Mouse (Mus musculus) right cerebral cortex, postnatal 36 days (tissue): ENCODE measurements at regions not wholly inside any gene's neighbourhood (a gene's known extent, or its start where the extent isn't known, plus 50 kb on each side); places are given as distances from the start of the nearest gene placed in this dataset.
A peak's percentile ranks its signal among the peaks of the same experiment; 100 is the strongest.
"Not testable (repeated sequence)": the region's sequence is repeated elsewhere in the genome, so short reads cannot be mapped to it uniquely, and the experiment has no call there.

Source experiments
- DNase-seq, 2 experiments: peaks; one replicate each; pipeline ENCODE4 v3.0.0; 2022; ENCODE audit warnings: low spot score in 2 of 2, mixed read lengths in 1 of 2

GRCm38 (mm10) chr2:72616412-72616811 lies 140.5 kb downstream of the Cdca7 start:
- no peak for DNase-seq

- DNase-seq = no peak
These were observed 143.5 kb downstream of the Cdca7 start for GRCm38 (mm10) chr2:72619446-72619845.

- no peak for DNase-seq
These were observed 144.3 kb downstream of the Cdca7 start for GRCm38 (mm10) chr2:72620182-72620652.

GRCm38 (mm10) chr2:72627915-72628314 lies 152.0 kb downstream of the Cdca7 start:
- DNase-seq = no peak

- no peak for DNase-seq
These were observed 152.9 kb downstream of the Cdca7 start for GRCm38 (mm10) chr2:72628626-72629470.

- DNase-seq = no peak
These were observed 153.9 kb downstream of the Cdca7 start for GRCm38 (mm10) chr2:72629691-72630461.

GRCm38 (mm10) chr2:72637881-72638620 lies 162.1 kb downstream of the Cdca7 start:
- DNase-seq = no peak

GRCm38 (mm10) chr2:72639022-72639421 lies 163.1 kb downstream of the Cdca7 start:
- no peak for DNase-seq

- DNase-seq = no peak
These were observed 165.3 kb downstream of the Cdca7 start for GRCm38 (mm10) chr2:72641228-72641627.

- peak in 1 of 2 experiments; percentile 10 for DNase-seq
These were observed 168.3 kb downstream of the Cdca7 start for GRCm38 (mm10) chr2:72644151-72644843.

GRCm38 (mm10) chr2:72647642-72648041 lies 171.7 kb downstream of the Cdca7 start:
- no peak for DNase-seq

GRCm38 (mm10) chr2:72648294-72648693 lies 172.3 kb downstream of the Cdca7 start:
- no peak for DNase-seq

- DNase-seq = no peak
These were observed 179.9 kb downstream of the Cdca7 start for GRCm38 (mm10) chr2:72655864-72656263.

- DNase-seq = no peak
These were observed 181.4 kb downstream of the Cdca7 start for GRCm38 (mm10) chr2:72657101-72657920.

- DNase-seq = no peak
These were observed 186.4 kb downstream of the Cdca7 start for GRCm38 (mm10) chr2:72662396-72662795.

- DNase-seq = no peak
These were observed 187.2 kb downstream of the Cdca7 start for GRCm38 (mm10) chr2:72662979-72663780.

GRCm38 (mm10) chr2:72667396-72667795 lies 191.4 kb downstream of the Cdca7 start:
- not testable (repeated sequence) for DNase-seq

GRCm38 (mm10) chr2:72672908-72673901 lies 197.2 kb downstream of the Cdca7 start:
- no peak for DNase-seq
